Mouse (Mus musculus) embryonic facial prominence, embryonic 11.5 days (tissue): ENCODE measurements around the gene Myrip. TPM values are rescaled to one million over a fixed set of nuclear protein-coding genes. Genes with fewer than 3 reads are reported as not detected.

Experiments used
- ATAC-seq: fragments of 200-750 bp; cut with Nextera tagmentation; replicated peaks from 2 replicates; pipeline ENCODE4 v1.8.0; 2017; ENCODE audit warnings: low read depth; ENCODE audit not compliant: insufficient number of reproducible peaks, low FRiP score, low TSS enrichment
- DNase-seq: peaks from one replicate; pipeline ENCODE4 v3.0.0-alpha.2; 2015; ENCODE audit warnings: low spot score
- H3K27ac ChIP-seq: fragments of 300-500 bp; sonication (generic); replicated peaks from 2 replicates; pipeline ENCODE4 v1.5.1; 2014; ENCODE audit warnings: mild to moderate bottlenecking, low read depth, low read length, control low read depth
- H3K27me3 ChIP-seq: fragments of 300-500 bp; sonication (generic); 2 replicates; pipeline ENCODE4 v1.6.1; 2014; ENCODE audit warnings: mild to moderate bottlenecking, low read length, moderate library complexity, mixed read lengths; ENCODE audit not compliant: control insufficient read depth, insufficient read depth
- H3K36me3 ChIP-seq: fragments of 300-500 bp; sonication (generic); replicated peaks from 2 replicates; pipeline ENCODE4 v1.6.1; 2014; ENCODE audit warnings: low read depth, mild to moderate bottlenecking, low read length, moderate library complexity, mixed read lengths; ENCODE audit not compliant: control insufficient read depth, insufficient read depth
- H3K4me1 ChIP-seq: fragments of 300-500 bp; sonication (generic); 2 replicates; pipeline ENCODE4 v1.6.1; 2014; ENCODE audit warnings: low read length, mixed read lengths; ENCODE audit not compliant: control insufficient read depth, insufficient read depth
- H3K4me2 ChIP-seq: fragments of 300-500 bp; sonication (generic); 2 replicates; pipeline ENCODE4 v1.6.1; 2014; ENCODE audit warnings: low read depth, mild to moderate bottlenecking, control low read depth, low read length, moderate library complexity
- H3K4me3 ChIP-seq: fragments of 300-500 bp; sonication (generic); 2 replicates; pipeline ENCODE4 v1.5.1; 2014; ENCODE audit warnings: low read depth, low read length, control low read depth
- H3K9ac ChIP-seq: fragments of 300-500 bp; sonication (generic); replicated peaks from 2 replicates; pipeline ENCODE4 v1.6.1; 2014; ENCODE audit warnings: mild to moderate bottlenecking, control low read depth, low read length
- H3K9me3 ChIP-seq: fragments of 300-500 bp; sonication (generic); replicated peaks from 2 replicates; pipeline ENCODE4 v1.6.1; 2016; ENCODE audit warnings: mild to moderate bottlenecking, low read length, inconsistent platforms, mixed read lengths; ENCODE audit not compliant: control insufficient read depth
- WGBS: fragments of 180-500 bp; shearing (Covaris S2); extraction: QIAGEN DNeasy Blood & Tissue Kit; methylation state at CpG from one replicate; pipeline ENCODE4 v1.1.7; 2014; 5-methylcytosine and 5-hydroxymethylcytosine counted together
- polyA plus RNA-seq: library from polyadenylated mRNA; unstranded; fragments of >200 nt; fragmentation: Nextera tagmentation; extraction: Ambion mirVana; gene quantifications from 2 replicates; pipeline ENCODE4 v1.2.1, GENCODE M21; 2014

Gene Myrip
- polyA plus RNA-seq, 1 experiment from 2014 or later: 0.43 TPM

- H3K27ac ChIP-seq: no peak overlapping the region
- H3K27me3 ChIP-seq: no peaks in the 10 kb centered on the region
- 71% methylated on average over 3 of the region's 3 CpGs for WGBS
- DNase-seq (no peak), ATAC-seq (no peak)
- no peak overlapping the region for H3K4me2 ChIP-seq
- no peaks in the 10 kb centered on the region for H3K9me3 ChIP-seq
- H3K4me1 ChIP-seq: no peaks in the 10 kb centered on the region
- H3K36me3 ChIP-seq: no peaks in the 10 kb centered on the region
- H3K9ac ChIP-seq: no peak overlapping the region
- no peak overlapping the region for H3K4me3 ChIP-seq
Measured at GRCm38 (mm10) chr9:120353967-120354366, 52.7 kb downstream of the Myrip start.

GRCm38 (mm10) chr9:120354550-120355345 lies 53.4 kb downstream of the Myrip start:
- Histone ChIP-seq H3K4me2 (no peak overlapping the region), H3K4me3 (no peak overlapping the region), H3K36me3 (no peaks in the 10 kb centered on the region), H3K4me1 (no peaks in the 10 kb centered on the region), H3K9ac (no peak overlapping the region), H3K27me3 (no peaks in the 10 kb centered on the region), H3K27ac (no peak overlapping the region), H3K9me3 (no peaks in the 10 kb centered on the region)
- DNase-seq: no peak
- ATAC-seq: no peak
- WGBS: 86% methylated on average over 12 of the region's 12 CpGs

GRCm38 (mm10) chr9:120356490-120356889 lies 55.2 kb downstream of the Myrip start:
- Histone ChIP-seq H3K36me3 (no peaks in the 10 kb centered on the region), H3K27me3 (no peaks in the 10 kb centered on the region), H3K9me3 (no peaks in the 10 kb centered on the region), H3K27ac (no peak overlapping the region), H3K4me3 (no peak overlapping the region), H3K4me2 (no peak overlapping the region), H3K4me1 (no peaks in the 10 kb centered on the region), H3K9ac (no peak overlapping the region)
- DNase-seq: no peak
- no peak for ATAC-seq
- 82% methylated on average over 6 of the region's 6 CpGs for WGBS

- DNase-seq (no peak), ATAC-seq (no peak)
- Histone ChIP-seq H3K4me2 (no peak overlapping the region), H3K9me3 (no peaks in the 10 kb centered on the region), H3K4me3 (no peak overlapping the region), H3K36me3 (no peaks in the 10 kb centered on the region), H3K4me1 (no peaks in the 10 kb centered on the region), H3K27ac (no peak overlapping the region), H3K9ac (no peak overlapping the region), H3K27me3 (no peaks in the 10 kb centered on the region)
- 76% methylated on average over 6 of the region's 6 CpGs for WGBS
Measured at GRCm38 (mm10) chr9:120358060-120358459, 56.7 kb downstream of the Myrip start.

GRCm38 (mm10) chr9:120360397-120361177 lies 59.3 kb downstream of the Myrip start:
- H3K36me3 ChIP-seq: no peaks in the 10 kb centered on the region
- H3K4me3 ChIP-seq: no peak overlapping the region
- no peaks in the 10 kb centered on the region for H3K27me3 ChIP-seq
- H3K9me3 ChIP-seq: no peaks in the 10 kb centered on the region
- WGBS: 53% methylated on average over 14 of the region's 14 CpGs
- H3K9ac ChIP-seq: no peak overlapping the region
- ATAC-seq (no peak), DNase-seq (no peak)
- H3K4me2 ChIP-seq: no peak overlapping the region
- no peak overlapping the region for H3K27ac ChIP-seq
- H3K4me1 ChIP-seq: no peaks in the 10 kb centered on the region

- Histone ChIP-seq H3K4me3 (no peak overlapping the region), H3K27me3 (no peaks in the 10 kb centered on the region), H3K9me3 (no peaks in the 10 kb centered on the region), H3K27ac (no peak overlapping the region), H3K9ac (no peak overlapping the region), H3K4me1 (no peaks in the 10 kb centered on the region), H3K4me2 (no peak overlapping the region), H3K36me3 (no peaks in the 10 kb centered on the region)
- ATAC-seq (no peak), DNase-seq (no peak)
- WGBS: 89% methylated on average over 6 of the region's 6 CpGs
Measured at GRCm38 (mm10) chr9:120361656-120362055, 60.3 kb downstream of the Myrip start.

GRCm38 (mm10) chr9:120362684-120363083 lies 61.4 kb downstream of the Myrip start:
- H3K36me3 ChIP-seq: no peaks in the 10 kb centered on the region
- 64% methylated on average over 3 of the region's 3 CpGs for WGBS
- no peak for ATAC-seq
- DNase-seq: no peak
- H3K9me3 ChIP-seq: no peaks in the 10 kb centered on the region
- H3K27ac ChIP-seq: no peak overlapping the region
- no peaks in the 10 kb centered on the region for H3K4me1 ChIP-seq
- H3K4me2 ChIP-seq: no peak overlapping the region
- H3K4me3 ChIP-seq: no peak overlapping the region
- no peaks in the 10 kb centered on the region for H3K27me3 ChIP-seq
- no peak overlapping the region for H3K9ac ChIP-seq

- H3K36me3 ChIP-seq: no peaks in the 10 kb centered on the region
- H3K4me3 ChIP-seq: no peak overlapping the region
- no peaks in the 10 kb centered on the region for H3K9me3 ChIP-seq
- H3K27ac ChIP-seq: no peak overlapping the region
- no peak for ATAC-seq
- no peak overlapping the region for H3K4me2 ChIP-seq
- no peak for DNase-seq
- no peaks in the 10 kb centered on the region for H3K27me3 ChIP-seq
- 86% methylated on average over 19 of the region's 19 CpGs for WGBS
- H3K9ac ChIP-seq: no peak overlapping the region
- H3K4me1 ChIP-seq: no peaks in the 10 kb centered on the region
Measured at GRCm38 (mm10) chr9:120364653-120365283, 63.5 kb downstream of the Myrip start.
